Mouse (Mus musculus) cerebellum, adult 11-12 months (tissue): ENCODE measurements around the gene E030030I06Rik.
"Not testable (repeated sequence)": the region's sequence is repeated elsewhere in the genome, so short reads cannot be mapped to it uniquely, and the experiment has no call there.

Experiments used
- DNase-seq: peaks from one replicate; pipeline ENCODE4 v3.0.0; 2022

Gene E030030I06Rik

DNA sequence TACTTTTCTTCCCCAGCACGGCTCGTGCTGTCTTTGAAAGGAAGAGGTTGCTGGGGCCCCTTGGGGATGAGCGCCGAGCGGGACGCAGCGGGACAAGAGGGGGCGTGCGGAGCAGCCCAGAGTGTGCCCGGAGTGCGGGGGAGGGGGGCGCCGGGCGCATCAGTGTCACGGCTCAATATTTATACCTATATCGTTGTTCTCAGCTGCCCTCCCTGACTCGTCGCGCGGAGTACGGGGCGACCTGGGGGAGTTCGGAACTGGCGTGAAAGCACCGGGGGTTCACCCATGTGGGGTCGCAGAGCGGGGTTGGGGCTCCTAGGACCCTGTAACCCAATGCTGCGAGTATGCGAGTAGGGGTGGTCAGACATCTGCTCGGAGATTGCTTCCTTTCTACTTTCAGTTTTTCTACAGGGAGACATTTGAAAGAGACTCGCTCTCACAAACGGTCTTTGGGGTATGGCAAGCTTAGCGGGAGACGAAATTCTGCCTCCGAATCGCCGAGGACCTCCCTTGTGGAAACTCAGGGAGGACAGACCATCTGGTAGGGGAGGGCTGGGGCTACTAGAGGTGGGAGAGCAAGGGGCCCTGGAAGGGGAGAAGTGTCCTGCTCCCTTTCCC lies at the start of gene E030030I06Rik:
E030030I06Rik (minus strand) TSS at position 198 of the 618 bp plus-strand sequence.
- DNase-seq: no peak

DNA sequence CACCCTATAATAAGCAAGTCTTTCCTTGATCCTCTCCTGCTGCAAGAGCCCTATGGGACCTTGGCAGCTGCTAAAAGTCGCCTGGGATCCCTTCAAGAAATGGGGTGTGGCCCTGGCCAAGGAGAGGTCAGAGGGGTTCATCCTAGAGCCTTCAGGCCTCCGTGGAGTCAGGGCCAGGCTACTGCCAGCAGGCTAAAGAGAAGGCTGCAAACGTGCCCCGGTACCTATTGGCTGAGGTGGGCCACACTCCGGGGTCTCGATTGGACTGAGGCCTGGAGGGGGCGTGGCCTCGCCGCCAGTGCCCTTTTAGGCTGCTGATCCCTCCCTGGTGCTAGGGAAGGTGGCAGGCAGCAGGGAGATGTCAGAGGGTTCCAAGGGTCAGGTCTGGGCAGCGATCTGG lies 42.0 kb upstream of the E030030I06Rik start:
- DNase-seq: not testable (repeated sequence)

DNA sequence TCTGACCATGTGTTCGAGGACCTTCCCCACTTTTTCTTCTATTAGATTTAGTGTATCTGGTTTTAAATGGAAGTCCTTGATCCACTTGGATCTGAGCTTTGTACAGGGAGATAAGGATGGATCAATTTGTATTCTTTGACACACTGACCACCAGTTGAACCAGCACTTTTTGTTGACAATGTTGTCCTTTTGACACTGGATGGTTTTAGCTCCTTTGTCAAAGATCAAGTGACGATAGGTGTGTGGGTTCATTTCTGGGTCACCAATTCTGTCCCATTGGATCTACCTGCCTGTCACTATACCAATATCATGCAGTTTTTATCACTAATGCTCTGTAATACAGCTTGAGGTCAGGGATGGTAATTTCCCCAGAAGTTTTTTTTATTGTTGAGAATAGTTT lies 27.4 kb upstream of the E030030I06Rik start:
- not testable (repeated sequence) for DNase-seq

DNA sequence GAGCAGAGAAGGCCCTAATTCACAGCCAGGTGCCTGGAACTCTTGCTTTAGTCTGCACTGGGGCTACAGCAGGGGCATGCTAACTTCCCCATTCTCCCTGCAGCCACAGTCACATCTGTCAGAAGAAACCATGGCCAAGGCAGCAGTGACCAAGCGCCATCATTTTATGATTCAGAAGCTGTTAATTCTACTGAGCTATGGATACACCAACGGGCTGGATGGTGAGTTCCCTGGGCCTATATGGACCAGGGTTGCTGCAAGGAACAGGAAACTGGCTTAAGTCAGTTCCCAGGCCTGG lies 25.1 kb upstream of the E030030I06Rik start:
- not testable (repeated sequence) for DNase-seq

DNA sequence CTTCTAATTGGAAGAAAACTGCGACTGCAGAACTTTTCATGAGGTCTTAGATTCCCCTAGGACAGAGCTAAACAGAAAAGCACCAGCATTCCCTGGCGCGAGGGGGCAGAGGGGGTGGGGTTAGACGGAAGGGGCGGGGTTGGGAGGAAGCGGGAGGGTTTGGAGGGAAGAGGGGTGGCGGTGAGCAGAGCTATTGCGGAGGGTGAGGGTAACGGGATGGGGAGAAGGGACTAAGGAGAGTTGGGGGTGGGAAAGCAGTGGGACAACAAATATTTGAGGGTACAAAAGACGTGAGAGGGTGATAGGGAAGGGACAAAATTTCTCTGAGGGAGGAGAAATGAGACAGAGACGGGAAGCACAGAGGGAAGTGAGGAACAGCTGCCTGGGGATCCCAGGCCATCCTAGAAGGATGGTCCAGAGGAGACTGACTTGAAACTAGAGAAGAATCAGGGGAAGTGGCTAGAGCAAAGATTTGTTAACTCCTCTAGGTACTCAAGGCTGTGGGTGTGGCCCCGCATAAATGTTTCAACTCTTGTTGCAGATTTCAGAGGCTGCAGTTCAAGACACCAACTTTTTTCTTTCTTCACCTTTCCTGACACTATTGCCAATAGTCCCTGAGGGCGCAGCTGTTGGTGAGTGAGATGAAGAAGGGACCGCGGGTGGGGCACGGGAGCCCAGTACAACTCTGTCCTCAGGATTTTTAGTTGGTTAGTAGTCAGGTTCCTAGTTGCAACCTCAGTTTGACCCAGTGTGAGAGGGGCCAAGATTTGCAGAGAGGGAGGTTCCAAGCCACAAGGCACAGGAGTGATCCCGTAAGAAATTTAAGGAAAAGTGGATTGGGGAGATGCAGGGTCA lies 24.5 kb upstream of the E030030I06Rik start:
- DNase-seq: not testable (repeated sequence)

DNA sequence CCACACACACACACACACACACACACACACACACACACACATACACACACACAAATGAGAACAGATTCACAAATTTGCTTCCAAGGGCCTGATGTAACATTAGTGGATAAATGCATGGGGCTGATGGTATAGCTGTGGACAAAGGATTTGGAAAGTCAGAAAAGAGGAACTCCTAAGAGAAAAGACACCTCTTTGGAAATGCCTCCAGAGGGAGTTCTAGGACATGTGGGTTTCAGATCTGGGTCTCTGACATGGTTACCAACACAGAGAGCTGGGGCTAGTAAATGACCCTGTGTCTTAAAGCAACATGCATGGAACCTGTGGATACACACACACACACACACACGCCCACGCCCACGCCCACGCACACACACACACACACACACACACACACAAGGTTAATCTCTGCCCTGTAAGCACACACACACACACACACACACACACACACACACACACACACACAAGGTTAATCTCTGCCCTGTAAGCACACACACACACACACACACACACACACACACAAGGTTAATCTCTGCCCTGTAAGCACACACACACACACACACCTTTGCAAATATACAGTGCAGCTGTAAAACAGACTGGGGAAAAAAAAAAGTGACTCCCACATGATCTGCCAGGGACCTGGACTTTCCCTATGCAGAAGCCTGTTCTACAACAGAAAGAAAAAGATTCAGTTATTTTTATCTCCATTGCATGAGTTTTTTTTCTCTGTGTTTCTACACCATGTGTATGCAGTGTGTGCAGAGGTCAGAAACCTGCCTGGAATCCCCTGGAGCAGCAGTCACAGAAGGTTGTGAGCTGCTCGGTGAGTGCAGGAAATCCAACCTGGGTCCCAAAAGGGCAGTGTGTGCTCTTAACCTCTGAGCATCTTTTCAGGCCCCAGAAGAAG lies 23.6 kb upstream of the E030030I06Rik start:
- not testable (repeated sequence) for DNase-seq

DNA sequence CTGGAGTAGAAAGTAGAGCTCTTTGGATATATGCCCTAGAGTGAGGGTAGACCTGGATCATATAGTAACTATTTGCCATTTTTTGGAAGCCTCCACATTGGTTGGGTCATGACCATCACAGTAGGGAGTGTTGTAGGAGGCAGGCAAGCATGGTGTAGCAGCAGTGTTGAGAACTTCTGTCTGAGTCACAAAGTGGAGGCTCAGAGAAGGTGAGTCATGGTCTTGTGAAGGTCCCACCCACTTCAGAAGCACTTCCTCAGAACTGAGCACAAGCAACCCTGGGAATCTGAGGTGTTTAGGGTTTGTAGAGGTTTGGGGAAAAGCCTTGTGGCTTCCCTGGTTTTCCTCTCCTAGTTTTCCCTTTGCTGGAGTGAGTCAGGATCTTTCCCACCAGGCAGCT lies 20.0 kb upstream of the E030030I06Rik start:
- DNase-seq: not testable (repeated sequence)

DNA sequence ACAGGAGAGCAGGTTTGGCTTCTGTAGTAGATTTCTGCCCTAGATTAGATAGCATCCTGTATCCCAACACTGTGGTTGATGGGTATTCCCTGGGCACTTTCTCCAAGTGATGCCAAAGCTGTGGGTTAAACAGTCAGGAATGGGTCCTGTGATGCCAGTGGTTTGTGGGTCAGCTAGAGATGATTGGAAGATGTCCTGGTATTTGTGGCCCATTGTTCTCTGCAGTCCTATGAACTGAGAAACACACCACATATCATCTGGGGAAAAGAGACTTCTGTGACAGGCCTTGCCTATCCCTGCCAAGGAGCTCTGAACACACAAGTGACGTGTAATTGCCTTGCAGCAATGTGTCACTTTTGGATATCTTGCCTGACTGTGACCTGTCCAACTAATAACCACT lies 18.0 kb upstream of the E030030I06Rik start:
- not testable (repeated sequence) for DNase-seq

DNA sequence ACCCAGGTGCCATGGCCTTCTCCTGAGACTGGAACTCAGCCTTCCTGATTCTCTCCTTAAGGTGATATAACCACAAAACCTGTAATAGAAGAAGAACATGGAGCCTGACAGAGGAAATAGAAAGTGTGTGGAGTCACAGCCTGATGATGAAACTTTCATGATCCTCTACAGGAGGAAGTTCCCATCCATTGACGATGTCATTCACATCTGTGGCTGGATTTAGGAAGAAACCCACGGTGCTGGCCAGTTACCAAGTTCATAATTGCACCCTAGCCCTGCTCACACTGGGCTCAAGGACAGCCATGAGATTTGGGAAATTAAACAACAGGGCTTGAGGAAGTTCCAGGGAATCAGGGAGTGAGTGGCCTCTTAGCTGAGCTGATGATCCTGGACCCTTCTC lies 17.0 kb upstream of the E030030I06Rik start:
- DNase-seq: not testable (repeated sequence)

DNA sequence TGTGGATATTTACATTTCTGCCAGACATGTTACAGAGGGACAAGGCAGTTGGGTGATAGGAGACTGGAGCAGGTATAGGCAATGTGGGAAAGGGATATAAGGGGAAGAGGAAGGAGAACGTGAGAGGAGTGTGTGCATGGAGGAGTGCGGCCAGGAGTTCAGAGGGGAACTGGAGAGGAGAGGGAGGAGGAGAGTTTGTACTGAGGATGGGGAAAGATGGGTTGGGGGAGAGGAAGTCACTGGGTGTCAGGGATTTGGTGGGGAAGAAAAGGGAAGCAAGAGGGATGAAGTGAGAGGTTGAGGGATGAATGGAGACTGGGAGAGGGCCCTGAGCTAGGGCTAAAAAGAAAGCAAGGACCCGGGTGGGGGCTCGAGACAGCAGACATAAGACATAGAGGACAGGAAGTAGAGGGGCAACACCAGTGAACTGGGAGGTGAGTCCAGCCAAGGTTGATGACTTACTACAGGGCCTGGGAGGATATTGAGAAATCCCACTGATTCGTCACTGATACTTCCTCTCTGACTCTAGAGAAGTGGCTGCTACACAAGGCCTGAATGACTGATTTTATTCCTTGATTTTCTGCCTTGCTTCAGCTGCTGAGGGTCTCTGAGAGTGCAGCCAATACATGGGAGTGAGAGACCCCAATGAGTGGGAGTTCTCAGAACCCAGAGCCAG lies 16.4 kb upstream of the E030030I06Rik start:
- not testable (repeated sequence) for DNase-seq

DNA sequence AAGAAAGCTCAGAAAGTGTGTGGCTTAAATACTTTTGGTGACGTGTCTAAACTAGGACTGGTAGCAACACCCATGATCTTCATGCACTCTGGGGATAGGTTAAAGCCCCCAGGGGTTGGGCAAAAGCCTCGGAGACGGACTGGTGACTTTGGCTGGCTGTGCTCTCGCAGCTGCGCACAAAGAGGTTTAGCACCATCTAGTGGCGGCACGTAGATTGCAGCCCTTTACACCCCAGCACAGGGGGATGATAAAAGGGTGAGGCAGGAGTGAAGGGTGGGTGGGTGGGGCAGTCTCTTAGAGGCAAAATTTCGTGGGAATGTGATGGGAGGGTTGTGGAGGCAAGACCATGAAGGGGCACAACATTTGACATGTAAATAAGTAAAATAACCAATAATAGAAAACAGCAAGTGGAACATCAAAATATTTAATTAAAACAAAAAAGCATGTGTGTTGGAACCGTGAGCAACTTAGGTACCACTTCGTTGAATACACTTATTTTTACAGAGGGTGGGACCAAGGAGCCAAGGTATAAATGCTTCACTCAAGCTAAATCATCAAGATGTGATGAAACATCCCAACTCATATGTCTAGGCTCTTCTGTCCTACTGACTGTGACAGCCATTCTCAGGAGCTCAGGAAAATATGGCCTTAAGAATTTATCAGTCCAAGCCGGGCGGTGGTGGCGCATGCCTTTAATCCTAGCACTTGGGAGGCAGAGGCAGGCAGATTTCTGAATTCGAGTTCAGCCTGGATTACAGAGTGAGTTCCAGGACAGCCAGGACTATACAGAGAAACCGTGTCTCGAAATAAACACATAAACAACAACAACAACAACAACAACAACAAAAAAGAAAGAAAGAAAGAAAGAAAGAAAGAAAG lies 14.9 kb upstream of the E030030I06Rik start:
- DNase-seq: peak; percentile 45

DNA sequence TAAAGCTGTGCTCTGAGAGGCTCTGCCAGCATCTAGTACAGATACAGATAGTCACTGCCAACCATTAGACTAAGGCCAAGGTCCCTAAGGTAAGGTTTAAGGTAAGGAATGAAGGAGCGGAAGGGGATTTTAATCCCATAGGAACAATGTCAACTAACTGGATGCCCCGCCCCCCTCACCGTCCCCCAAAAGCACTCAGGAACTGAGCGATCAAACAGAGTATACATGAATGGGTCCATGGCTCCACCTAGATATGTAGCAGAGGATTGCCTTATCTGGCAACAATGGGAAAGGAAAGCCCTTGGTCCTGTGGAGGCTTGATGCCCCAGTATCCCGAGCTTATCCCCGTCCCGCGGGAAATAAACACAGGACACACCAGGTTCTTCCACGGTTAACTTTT lies 14.2 kb upstream of the E030030I06Rik start:
- DNase-seq: not testable (repeated sequence)

DNA sequence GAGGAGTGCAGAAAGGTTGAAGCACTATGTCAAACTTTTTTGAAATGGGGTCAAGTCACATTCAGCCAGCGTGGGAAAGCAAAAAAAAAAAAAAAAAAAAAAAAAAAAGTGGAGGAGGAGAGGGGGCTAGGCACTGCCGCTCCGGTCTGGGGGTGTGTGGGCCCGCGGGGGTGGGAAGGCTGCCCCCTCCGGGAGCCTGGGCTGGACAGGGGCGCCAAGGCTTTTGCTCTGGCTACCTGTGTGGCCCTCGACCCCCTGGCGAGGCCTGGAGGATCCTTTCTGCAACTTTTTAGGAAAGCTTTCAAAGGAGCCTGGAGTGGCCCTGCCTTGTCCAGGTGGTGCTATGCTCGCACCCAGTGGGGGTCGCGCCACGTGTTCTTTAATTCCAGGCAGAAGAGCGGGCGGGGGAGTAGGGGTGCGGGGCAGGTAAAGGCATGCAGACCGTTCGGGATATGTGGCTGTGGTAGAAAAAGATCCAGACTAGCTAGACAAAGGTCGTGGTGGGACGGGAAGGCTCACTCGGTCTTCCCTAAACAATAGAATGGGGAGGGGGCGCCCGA lies 10.6 kb upstream of the E030030I06Rik start:
- no peak for DNase-seq

DNA sequence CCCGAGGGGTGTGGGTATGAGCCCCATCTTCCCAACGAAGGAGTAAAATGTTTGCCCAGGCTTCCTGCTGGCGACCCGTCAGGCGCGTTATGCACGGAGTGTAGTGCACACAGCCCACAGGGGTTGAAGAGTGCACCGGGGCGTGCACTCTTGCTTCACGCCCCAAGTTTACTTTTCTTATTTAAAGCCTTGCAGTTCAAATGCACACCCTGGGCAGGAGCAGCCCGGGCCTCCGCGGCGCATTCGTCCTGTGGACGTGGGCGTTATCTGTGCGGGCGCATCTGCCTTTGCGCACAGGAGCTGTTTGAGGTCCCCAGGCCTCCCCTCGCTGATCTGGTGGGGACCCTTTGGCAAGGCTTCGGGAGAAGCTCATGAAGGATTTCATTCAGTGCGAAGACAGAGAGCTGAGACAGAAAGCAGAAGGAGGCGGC lies 10.1 kb upstream of the E030030I06Rik start:
- DNase-seq: no peak

DNA sequence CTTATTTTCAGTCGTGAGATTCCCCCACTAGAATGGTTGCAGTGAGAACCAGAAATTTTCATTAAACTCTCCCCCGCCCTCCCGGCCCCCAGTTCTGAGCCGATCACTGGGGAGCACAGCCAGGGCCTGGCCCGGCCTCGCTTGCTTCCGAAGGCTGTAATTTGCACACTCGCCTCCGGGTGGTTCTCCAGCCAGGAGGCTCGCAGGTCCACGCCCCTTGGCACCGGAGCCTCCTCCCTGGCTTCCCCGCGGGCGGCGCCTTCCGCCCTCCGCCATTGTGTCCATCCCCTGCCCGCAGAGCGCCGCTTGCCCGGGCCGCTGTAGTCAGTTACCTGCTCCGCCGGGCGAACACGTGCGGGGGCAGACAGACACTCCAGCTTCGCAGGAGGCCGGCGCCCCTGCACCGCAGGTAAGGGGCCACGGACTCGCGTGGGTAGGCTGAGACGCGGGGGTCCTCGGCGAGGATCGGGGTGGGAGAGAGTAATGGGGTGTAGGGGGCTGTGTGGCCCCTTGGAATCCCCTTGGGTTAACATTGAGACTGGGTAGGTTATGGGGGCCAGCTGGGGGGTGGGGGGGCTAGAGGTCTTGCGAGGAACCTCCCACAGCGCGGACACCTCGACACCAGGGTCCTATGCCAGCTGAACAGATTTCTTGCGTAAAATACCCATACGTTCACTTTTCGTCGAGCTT lies 9.4 kb upstream of the E030030I06Rik start, which contains the start of the genes Raet1e and H60b:
Raet1e (plus strand) TSS at position 260 of the 690 bp plus-strand sequence.
H60b (plus strand) TSS at position 277 of the 690 bp plus-strand sequence.
- not testable (repeated sequence) for DNase-seq

DNA sequence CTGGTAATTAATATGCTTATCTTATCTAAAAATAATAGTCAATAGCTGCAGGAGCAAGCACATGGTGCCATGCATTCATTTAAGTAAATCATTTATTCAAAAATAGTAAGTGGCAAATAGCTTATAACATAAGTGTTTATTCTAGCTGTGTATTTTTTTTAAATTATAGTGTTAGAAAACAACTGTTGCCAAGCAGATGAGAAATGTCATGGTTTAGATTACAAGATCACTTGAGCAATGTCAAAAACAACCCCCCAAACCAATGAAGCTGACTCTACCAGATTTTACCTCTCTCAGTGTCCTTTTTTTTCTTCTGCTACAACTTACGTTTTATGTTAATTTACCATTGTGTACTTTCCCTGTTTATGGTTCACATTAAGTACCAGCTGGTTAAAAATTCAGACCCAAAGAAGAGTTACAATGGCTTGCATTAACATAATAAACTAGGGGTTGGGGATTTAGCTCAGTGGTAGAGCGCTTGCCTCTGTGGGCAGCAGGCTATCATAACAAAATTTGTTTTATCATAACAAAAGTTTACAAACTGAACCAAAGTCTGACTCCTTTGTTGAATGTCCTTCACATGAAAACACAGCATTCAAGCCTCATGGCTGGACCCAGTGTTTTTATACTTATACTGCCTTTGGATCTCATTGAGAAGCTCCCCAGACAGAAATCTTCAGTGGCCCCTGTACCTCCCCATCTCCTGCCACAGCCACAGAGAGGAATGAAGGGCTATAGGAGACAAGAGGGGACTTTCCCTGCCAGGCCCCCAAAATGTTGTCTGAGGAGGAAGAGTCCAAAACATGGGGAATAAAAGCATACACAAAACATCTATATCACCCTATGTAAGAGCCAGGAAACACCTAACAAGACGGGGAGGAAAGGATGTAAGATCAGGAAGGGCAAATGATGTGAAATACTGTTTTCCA lies 6.1 kb upstream of the E030030I06Rik start:
- no peak for DNase-seq

DNA sequence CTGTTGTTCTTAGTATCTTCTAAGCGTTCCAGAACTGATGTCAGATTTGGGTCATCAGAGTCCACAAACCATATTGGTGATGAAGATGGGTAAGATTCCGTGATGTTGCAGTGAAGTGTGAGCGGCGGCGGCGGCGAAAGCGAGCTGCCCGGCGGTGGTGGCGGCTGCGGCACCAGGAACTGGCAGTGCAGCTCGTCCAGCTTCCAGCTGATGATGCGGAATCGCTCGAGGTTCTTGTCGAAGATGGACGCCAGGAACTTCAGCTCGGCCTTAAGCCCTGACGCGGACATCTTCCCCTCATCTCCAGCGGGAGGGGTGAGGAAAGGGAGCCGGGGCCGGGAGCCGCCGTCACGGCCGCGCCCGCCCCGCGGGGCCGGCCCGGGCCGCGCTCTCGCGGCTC lies 5.1 kb upstream of the E030030I06Rik start:
- not testable (repeated sequence) for DNase-seq

DNA sequence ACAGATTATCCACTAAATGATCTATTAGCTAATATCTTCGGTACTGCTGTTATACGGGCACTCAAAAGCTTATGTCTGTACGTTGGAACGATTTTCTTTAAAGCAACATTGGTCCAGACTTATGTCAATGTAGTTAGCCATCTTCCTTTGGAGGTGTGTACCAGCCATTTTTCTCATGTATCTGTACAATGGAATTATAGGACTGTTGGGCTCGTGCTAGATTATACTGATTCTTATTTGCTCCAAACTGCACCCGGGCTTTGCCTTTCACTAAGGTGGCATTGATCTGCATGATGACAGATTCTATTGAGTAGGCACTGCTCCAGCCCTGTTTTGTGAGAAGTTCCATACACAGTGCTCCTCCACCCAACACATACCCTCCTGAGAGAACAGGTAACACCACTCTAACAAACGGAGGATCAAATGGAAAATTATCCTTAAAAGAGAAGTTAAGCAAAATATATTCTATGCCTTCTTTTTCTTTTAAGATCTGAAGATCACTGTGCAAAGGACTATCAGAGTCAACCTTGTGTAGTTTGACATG lies 4.1 kb upstream of the E030030I06Rik start:
- DNase-seq: not testable (repeated sequence)
